Mouse (Mus musculus) E14TG2a.4 (cell line): ENCODE results near the gene Sipa1l1.

Source experiments
- H3K27me3 ChIP-seq: 2 replicates; pipeline ENCODE4 v1.6.1; 2014; ENCODE audit warnings: low read length, control low read depth; ENCODE audit not compliant: insufficient read depth
- H3K36me3 ChIP-seq: 2 replicates; pipeline ENCODE4 v1.6.1; 2014; ENCODE audit warnings: low read length, control low read depth; ENCODE audit not compliant: insufficient read depth
- H3K4me1 ChIP-seq: replicated peaks from 2 replicates; pipeline ENCODE4 v1.6.1; 2014; ENCODE audit warnings: low read depth, low read length, control low read depth
- H3K4me3 ChIP-seq: replicated peaks from 2 replicates; pipeline ENCODE4 v1.5.1; 2014; ENCODE audit warnings: mild to moderate bottlenecking, low read length
- H3K9me3 ChIP-seq: 2 replicates; pipeline ENCODE4 v1.6.1; 2014; ENCODE audit warnings: low read length, control low read depth
- CTCF ChIP-seq: conservative IDR thresholded peaks from 2 replicates; pipeline ENCODE4 v1.5.1; 2014; ENCODE audit warnings: low read length
- NANOG ChIP-seq: IDR thresholded peaks from 2 replicates; pipeline ENCODE4 v1.6.1; 2014; ENCODE audit warnings: borderline replicate concordance, low read length, mixed read lengths
- POU5F1 ChIP-seq: IDR thresholded peaks from 2 replicates; pipeline ENCODE4 v1.6.1; 2014; ENCODE audit warnings: low read length, borderline replicate concordance

Sipa1l1 gene

DNA sequence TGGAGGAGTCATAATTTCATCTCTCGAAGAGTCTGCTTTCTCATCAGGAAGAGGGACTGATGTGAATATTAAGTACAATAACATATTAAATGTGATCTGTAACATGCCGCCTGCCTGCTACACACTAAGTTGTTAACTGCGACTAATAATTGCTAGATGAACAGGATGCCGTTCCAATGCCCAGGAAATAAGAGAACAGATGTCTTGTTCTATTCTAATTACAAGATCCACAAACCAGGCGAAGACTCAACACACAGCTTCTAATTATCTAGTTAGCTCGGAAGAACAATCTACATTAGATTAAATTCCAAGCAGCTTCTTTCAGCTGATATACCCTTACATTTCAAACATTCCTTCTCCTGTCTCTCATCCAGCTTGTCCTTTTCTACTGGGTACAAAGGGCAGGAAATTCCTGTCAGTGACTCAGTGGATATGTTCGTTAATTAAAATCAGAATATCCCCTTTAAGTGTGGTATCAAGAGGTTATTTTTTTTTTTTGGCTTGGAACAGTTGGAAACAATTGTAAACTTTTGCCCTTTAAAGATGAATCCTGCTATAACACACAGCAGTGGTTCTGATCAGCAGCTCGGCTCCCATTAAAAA is 20.7 kb upstream of the Sipa1l1 start:
- TF ChIP-seq POU5F1 (no peak), CTCF (no peak), NANOG (no peak)
- Histone ChIP-seq H3K27me3 (no peaks in the 10 kb centered on the region), H3K4me3 (no peak overlapping the region), H3K9me3 (peaks cover 9% of the 10 kb centered on the region), H3K4me1 (no peaks in the 10 kb centered on the region), H3K36me3 (no peaks in the 10 kb centered on the region)

DNA sequence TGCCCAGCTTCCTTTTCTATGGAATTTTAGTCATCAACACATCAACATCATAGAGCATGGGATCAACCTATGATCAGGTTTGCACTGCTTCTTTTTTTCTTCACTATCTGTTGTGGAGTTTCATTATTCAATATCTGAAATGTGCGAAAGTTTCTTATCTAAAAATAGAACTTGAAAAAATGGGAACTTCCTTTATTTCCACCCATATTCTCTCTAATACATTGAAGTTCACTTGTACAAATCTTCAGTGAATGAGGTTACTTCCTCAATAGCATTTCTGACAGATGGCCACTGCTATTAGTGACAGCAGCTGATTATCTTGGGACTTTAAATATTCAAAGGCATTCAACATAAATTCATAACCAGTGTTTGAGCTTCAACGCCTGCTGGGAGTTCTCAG is 18.1 kb upstream of the Sipa1l1 start:
- no peak for TF ChIP-seq NANOG
- TF ChIP-seq POU5F1 = no peak
- Histone ChIP-seq H3K36me3 (no peaks in the 10 kb centered on the region), H3K27me3 (no peaks in the 10 kb centered on the region), H3K9me3 (no peaks in the 10 kb centered on the region), H3K4me3 (no peak overlapping the region), H3K4me1 (no peaks in the 10 kb centered on the region)

DNA sequence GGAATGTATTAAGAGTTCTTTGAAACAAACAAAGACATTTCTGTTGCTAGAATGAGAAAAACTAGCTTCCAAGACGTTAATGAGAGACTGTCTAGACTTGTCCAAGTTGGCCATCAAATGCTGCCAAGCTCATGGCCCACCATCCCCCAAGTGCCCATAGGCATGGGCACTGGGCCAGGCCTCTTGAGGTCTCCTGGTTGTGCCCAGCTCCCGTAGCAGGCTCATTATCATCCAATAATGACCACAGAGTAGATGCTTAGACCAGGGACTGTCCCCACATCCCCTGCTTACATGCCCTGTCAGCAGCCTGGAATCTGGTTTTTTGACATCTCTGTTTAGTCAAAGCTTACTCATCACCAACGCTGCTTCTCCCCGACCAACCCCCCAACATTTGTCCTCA is 14.6 kb upstream of the Sipa1l1 start:
- no peak overlapping the region for H3K4me3 ChIP-seq
- no peaks in the 10 kb centered on the region for H3K27me3 ChIP-seq
- H3K36me3 ChIP-seq = no peaks in the 10 kb centered on the region
- no peaks in the 10 kb centered on the region for H3K4me1 ChIP-seq
- H3K9me3 ChIP-seq = 0 out of 2 replicates have a peak, but pooled peaks cover 4% of the 10 kb centered on the region
- TF ChIP-seq POU5F1 (no peak), CTCF (no peak), NANOG (no peak)

DNA sequence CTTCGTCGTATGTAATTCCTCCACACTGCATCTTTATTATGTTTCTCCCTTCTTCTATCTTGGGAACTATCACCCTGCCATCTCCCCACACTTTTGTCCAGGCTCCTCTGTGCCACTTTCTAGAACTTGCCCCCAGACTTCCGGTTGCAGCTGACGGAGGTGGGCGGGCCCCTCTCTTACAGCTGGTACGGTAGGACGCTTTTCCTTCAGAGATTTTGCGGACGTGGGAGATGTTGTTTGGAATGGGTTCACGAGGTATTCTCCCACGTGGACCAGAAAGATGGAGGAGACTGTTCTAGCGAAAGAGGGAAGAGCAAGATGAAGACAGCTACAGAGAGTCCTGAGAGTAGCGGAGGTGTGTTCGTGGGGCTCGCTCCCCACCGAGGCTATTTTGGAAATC is 10.6 kb upstream of the Sipa1l1 start:
- TF ChIP-seq POU5F1 (no peak), NANOG (no peak), CTCF (no peak)
- Histone ChIP-seq H3K4me1 (peaks cover 7% of the 10 kb centered on the region; the same call in 1 of the 2 replicates), H3K9me3 (0 out of 2 replicates have a peak, but pooled peaks cover 4% of the 10 kb centered on the region), H3K36me3 (no peaks in the 10 kb centered on the region), H3K4me3 (no peak overlapping the region), H3K27me3 (no peaks in the 10 kb centered on the region)

DNA sequence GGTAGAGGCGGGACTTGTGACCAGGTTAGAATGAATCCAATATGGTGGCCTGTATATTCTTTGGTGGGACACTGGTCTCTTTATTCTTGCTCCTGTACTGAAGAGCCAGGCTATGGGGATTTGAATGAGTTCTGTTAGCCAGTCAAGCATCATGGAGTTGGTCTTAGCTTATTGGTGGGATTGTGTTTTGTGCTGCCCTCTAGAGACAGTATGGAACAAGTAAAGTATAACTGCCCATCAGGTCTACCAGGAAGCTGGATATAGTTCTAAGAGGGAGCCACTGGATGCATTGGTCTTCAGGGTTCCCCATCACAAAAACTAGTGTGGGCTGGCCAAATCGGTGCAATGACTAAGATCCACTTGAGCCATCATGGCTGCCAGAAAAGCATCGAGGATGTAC is 9.7 kb upstream of the Sipa1l1 start:
- peaks cover 7% of the 10 kb centered on the region; the same call in 1 of the 2 replicates for H3K4me1 ChIP-seq
- no peak overlapping the region for H3K4me3 ChIP-seq
- H3K9me3 ChIP-seq = 0 out of 2 replicates have a peak, but pooled peaks cover 4% of the 10 kb centered on the region
- TF ChIP-seq NANOG = no peak
- H3K27me3 ChIP-seq = no peaks in the 10 kb centered on the region
- no peaks in the 10 kb centered on the region for H3K36me3 ChIP-seq

DNA sequence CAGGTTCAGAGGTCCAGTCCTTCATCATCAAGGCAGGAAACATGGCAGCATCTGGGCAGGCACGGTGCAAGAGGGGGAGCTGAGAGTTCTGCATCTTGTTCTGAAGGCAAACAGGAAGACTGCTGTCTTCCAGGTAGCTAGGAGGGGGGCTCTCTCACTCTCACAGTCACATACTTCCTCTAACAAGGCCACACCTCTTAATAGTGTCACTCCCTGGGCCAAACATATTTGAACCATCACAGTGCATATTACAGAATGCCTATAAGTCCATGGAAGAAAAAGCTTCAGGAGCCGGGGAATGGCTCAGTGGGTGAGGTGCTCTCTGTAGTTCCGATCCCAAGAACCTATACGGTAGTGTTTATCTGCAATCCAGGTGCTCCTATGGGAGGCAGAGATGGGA is 3.5 kb upstream of the Sipa1l1 start:
- Histone ChIP-seq H3K27me3 (peaks cover 4% of the 10 kb centered on the region; the same call in 1 of the 2 replicates), H3K4me1 (peaks cover 51% of the 10 kb centered on the region), H3K4me3 (peak overlapping the region; percentile 68), H3K36me3 (no peaks in the 10 kb centered on the region), H3K9me3 (no peaks in the 10 kb centered on the region)
- TF ChIP-seq POU5F1 (no peak), CTCF (no peak), NANOG (no peak)

DNA sequence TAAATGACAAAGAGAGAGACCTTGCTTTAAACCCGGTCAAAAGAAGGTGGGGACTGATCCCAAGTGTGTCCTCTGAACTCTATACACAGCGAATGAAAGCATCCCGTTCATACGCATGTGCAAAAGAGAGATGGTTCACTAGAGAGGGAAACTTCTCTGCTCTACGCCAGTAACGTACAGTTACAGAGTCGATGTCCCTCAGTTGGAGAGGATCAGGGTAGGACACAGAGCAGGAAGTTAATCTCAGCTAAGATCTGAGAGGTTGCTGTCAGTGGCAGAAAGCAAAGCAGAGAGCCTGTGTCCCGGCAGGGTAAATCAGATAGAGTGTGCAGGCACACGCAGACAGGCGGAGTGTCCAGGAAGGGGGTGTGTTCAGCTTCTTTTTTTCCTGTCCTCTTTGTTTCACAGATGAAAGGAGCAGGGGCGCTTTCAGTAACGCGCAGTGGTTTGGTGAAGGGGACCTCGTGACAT is 3.0 kb upstream of the Sipa1l1 start:
- H3K4me3 ChIP-seq = peak overlapping the region; percentile 68
- H3K27me3 ChIP-seq = peaks cover 9% of the 10 kb centered on the region
- H3K36me3 ChIP-seq = no peaks in the 10 kb centered on the region
- TF ChIP-seq NANOG (no peak), CTCF (no peak), POU5F1 (no peak)
- H3K4me1 ChIP-seq = peaks cover 55% of the 10 kb centered on the region
- H3K9me3 ChIP-seq = no peaks in the 10 kb centered on the region

DNA sequence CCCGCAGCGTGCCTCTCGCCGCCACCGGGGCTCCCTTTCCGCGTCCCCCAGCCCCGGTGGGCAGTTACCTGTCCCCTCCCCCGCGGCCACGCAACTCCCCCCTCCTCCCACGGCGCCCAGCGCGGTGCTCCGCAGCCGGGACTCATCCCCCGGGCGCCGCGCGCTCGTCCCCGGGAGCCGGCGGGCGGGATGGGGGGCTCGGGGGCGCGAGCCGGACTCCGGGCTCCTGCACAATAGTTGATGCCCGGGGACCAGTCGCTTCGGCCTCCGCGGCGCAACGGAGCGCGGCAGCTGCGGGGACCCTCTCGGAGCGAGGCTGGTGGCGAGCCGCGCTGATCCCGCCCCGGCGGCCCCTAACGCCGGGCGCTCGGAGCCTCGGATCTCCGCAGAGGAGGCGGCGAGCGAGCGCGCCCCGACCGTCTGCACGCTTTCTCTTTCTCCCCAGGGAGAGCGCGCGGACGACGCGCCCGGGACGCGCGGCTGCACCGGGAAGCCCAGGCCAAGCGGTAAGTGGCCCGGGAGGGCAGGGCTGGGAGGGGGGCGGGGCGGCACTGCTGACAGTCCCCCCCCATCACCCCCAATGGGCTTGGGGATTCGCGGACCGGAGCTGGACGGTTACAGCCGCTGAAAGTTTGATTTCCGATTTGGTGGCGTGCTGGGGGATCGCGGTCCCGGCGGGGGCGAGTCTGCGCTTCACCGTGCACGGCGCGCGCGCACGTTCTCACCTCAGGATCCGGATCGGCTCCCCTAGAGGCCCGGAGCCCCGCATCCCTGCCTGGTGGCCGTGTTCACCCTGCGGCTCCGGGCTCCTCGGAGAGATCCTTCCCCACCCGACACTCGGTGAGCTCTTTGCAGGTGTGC is 681 bp downstream of the Sipa1l1 start:
- H3K36me3 ChIP-seq = no peaks in the 10 kb centered on the region
- peaks cover 21% of the 10 kb centered on the region for H3K27me3 ChIP-seq
- no peak for TF ChIP-seq CTCF
- TF ChIP-seq NANOG = no peak
- TF ChIP-seq POU5F1 = no peak
- H3K9me3 ChIP-seq = no peaks in the 10 kb centered on the region
- H3K4me3 ChIP-seq = peak overlapping the region; percentile 97
- peaks cover 56% of the 10 kb centered on the region for H3K4me1 ChIP-seq
